Mouse (Mus musculus) thymus, adult 2 months (tissue): ENCODE data around the gene Rnf2. TPM values are rescaled to one million over a fixed set of nuclear protein-coding genes. Genes with fewer than 3 reads are reported as not detected.

ENCODE experiments used
- DNase-seq: peaks from one replicate; pipeline ENCODE4 v3.0.0; 2021
- H3K27ac ChIP-seq: fragments of 200-500 bp; 2 replicates; pipeline ENCODE4 v1.5.1; 2012; ENCODE audit warnings: low read length, control low read depth; ENCODE audit not compliant: control insufficient read depth, insufficient read depth
- H3K27me3 ChIP-seq: fragments of 200-500 bp; 2 replicates; pipeline ENCODE4 v1.6.1; 2012; ENCODE audit warnings: mild to moderate bottlenecking, low read length, moderate library complexity, mixed read lengths; ENCODE audit not compliant: control insufficient read depth, insufficient read depth
- H3K36me3 ChIP-seq: fragments of 200-500 bp; 2 replicates; pipeline ENCODE4 v1.6.1; 2012; ENCODE audit warnings: mild to moderate bottlenecking, low read length, moderate library complexity; ENCODE audit not compliant: control insufficient read depth, insufficient read depth
- H3K4me1 ChIP-seq: fragments of 200-500 bp; replicated peaks from 2 replicates; pipeline ENCODE4 v1.6.1; 2012; ENCODE audit warnings: low read length; ENCODE audit not compliant: control insufficient read depth, insufficient read depth
- H3K4me3 ChIP-seq: fragments of 200-500 bp; 2 replicates; pipeline ENCODE4 v1.5.1; 2012; ENCODE audit warnings: mild to moderate bottlenecking, low read length, control low read depth, moderate library complexity; ENCODE audit not compliant: control insufficient read depth, insufficient read depth
- CTCF ChIP-seq: fragments of 200-500 bp; IDR thresholded peaks from 2 replicates; pipeline ENCODE4 v1.5.1; 2012; ENCODE audit warnings: mild to moderate bottlenecking, control low read depth, low read length, moderate library complexity, borderline replicate concordance; ENCODE audit not compliant: control insufficient read depth, poor library complexity, insufficient read depth; ENCODE audit errors: extremely low read depth
- POLR2A ChIP-seq: fragments of 200-500 bp; IDR thresholded peaks from 2 replicates; pipeline ENCODE4 v1.6.1; 2012; ENCODE audit warnings: mild to moderate bottlenecking, low read length, control low read depth, moderate library complexity; ENCODE audit not compliant: control insufficient read depth, poor library complexity, insufficient read depth; ENCODE audit errors: extremely low read depth
- WGBS: fragments of 180-500 bp; shearing (Covaris S2); methylation state at CpG from one replicate; pipeline ENCODE4 v1.1.7; 2018; 5-methylcytosine and 5-hydroxymethylcytosine counted together
- polyA plus RNA-seq: library from polyadenylated mRNA; depleted of rRNA; stranded (reverse); fragments of >200 nt; gene quantifications from 2 replicates; pipeline ENCODE4 v1.2.3, GENCODE M21; 2012

Gene Rnf2
- polyA plus RNA-seq, 1 experiment = 36.5 TPM

- 96% methylated on average over 3 of the region's 3 CpGs for WGBS
- no peaks in the 10 kb centered on the region for H3K4me1 ChIP-seq
- H3K27me3 ChIP-seq = no peaks in the 10 kb centered on the region
- H3K27ac ChIP-seq = no peak overlapping the region; the same call in 1 of the 2 replicates
- H3K36me3 ChIP-seq = no peaks in the 10 kb centered on the region
- TF ChIP-seq CTCF (no peak), POLR2A (no peak)
- DNase-seq = no peak
- no peak overlapping the region for H3K4me3 ChIP-seq
Measured at GRCm38 (mm10) chr1:151526701-151527100, 25.9 kb upstream of the Rnf2 start.

DNA sequence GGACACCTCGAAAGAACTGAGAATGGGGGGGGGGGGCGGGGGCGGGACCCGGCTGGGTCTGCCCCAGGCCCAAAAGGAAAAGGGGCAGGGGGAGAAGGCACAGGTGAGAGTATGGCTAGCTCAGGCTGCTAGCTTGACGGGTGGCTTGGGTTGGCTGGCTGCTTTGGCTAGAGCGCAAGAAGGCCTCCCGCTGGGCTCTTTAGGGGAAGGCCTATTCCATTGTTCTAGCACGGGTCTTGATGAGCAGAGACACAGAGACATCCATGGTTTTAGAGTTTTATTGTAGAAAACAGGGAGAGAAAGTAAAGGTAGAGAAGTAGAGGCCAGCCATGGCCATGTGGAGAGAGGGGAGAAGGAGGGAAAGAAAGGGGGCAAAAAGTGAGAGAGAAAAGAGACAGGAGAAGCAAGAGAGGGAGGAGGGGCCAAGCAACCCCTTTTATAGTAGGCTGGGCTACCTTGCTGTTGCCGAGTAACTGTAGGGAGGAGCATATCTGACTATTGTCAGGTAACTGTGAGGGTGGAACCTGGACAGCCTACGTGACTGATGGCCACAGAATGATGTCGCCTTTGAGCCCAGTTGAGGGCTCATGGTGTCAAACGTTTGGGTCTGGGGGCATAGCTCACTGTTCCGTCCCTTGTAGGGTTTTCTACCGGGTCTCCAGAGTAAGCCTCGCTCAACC is 17.0 kb upstream of the Rnf2 start:
- Histone ChIP-seq H3K4me1 (no peaks in the 10 kb centered on the region), H3K27me3 (no peaks in the 10 kb centered on the region), H3K4me3 (no peak overlapping the region), H3K27ac (no peak overlapping the region), H3K36me3 (no peaks in the 10 kb centered on the region)
- 89% methylated on average over 12 of the region's 15 CpGs for WGBS
- TF ChIP-seq CTCF (no peak), POLR2A (no peak)
- DNase-seq = no peak

DNA sequence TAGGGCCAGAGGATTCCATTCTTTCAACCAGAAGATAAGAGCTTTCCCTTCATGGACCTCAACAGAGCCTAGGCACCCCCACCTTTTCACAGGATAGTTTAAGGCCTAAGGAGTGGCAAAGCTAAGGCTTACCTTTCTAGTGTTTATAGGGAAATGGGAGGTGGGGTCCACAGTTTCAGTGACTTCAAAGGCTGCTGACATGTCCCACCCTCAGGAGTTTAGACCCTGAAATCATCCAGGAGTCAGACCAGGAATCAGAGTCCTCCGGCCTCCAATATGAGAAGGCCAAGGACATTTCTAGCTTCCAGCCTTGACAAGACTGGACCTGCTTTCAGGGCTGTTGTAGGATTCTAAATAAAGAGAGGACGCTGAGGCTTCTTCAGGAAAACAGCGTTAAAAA is 16.1 kb upstream of the Rnf2 start:
- 95% methylated on average over 3 of the region's 3 CpGs for WGBS
- H3K27me3 ChIP-seq = no peaks in the 10 kb centered on the region
- H3K36me3 ChIP-seq = no peaks in the 10 kb centered on the region
- no peak overlapping the region for H3K4me3 ChIP-seq
- H3K4me1 ChIP-seq = no peaks in the 10 kb centered on the region
- no peak overlapping the region for H3K27ac ChIP-seq
- DNase-seq = no peak
- TF ChIP-seq POLR2A (no peak), CTCF (no peak)

DNA sequence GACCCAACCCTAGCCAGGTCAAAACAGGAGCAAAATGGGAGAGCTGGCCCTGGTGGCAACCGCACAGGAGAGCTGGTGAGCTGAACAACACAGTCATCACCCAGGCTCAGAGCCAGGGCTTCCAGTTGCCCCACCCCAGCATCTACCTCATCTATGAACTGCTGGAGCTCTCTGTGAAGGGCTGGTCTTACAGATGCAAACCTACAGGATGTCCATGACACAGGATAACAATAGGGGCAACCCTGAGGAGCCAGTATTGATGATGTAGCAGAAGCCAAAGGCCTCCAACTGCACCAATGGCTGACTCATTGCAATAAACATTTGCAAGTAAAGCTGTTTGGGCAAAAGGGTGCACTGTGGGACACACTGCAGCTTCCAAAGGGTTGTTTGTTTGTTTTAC is 15.0 kb upstream of the Rnf2 start:
- WGBS = 100% methylated on average over 1 of the region's 1 CpGs
- Histone ChIP-seq H3K4me1 (no peaks in the 10 kb centered on the region), H3K27me3 (no peaks in the 10 kb centered on the region), H3K27ac (no peak overlapping the region), H3K4me3 (no peak overlapping the region), H3K36me3 (no peaks in the 10 kb centered on the region)
- no peak for DNase-seq
- TF ChIP-seq POLR2A = no peak
- TF ChIP-seq CTCF = no peak

DNA sequence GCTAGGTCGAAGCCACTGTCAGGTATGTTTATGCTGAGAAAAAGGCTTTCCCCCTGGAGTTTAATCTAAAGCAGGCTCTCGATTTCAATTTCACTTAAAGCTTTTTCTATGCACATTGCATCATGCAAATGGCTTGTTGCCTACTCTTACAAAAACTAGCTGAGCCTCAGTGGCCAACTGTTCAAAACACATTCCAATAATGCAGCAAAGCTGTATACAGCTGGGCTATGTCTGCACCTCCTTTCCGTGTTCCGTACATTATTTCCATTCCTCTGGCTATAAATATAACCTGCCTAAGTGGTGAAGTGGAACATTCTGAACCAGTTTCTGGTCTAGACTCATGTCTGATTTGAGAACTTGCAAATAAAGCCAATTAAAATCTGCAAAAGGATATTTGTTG is 13.4 kb upstream of the Rnf2 start:
- Histone ChIP-seq H3K4me3 (no peak overlapping the region), H3K27ac (no peak overlapping the region), H3K27me3 (no peaks in the 10 kb centered on the region), H3K4me1 (no peaks in the 10 kb centered on the region), H3K36me3 (no peaks in the 10 kb centered on the region)
- WGBS = 95% methylated on average over 4 of the region's 4 CpGs
- no peak for DNase-seq
- no peak for TF ChIP-seq CTCF
- TF ChIP-seq POLR2A = no peak

- no peaks in the 10 kb centered on the region for H3K4me1 ChIP-seq
- H3K36me3 ChIP-seq = no peaks in the 10 kb centered on the region
- WGBS = 69% methylated on average over 4 of the region's 4 CpGs
- H3K27ac ChIP-seq = no peak overlapping the region
- no peak overlapping the region for H3K4me3 ChIP-seq
- H3K27me3 ChIP-seq = no peaks in the 10 kb centered on the region
- TF ChIP-seq CTCF = no peak
- DNase-seq = no peak
Measured at GRCm38 (mm10) chr1:151510811-151511210, 10.1 kb upstream of the Rnf2 start.
